Mouse (Mus musculus): ENCODE measurements around the gene Rab33b. TPM values are rescaled to one million over a fixed set of nuclear protein-coding genes. Genes with fewer than 3 reads are reported as not detected.

Gene Rab33b
- polyA plus RNA-seq, 1 experiment from 2014 or later: 26.6 TPM

DNA sequence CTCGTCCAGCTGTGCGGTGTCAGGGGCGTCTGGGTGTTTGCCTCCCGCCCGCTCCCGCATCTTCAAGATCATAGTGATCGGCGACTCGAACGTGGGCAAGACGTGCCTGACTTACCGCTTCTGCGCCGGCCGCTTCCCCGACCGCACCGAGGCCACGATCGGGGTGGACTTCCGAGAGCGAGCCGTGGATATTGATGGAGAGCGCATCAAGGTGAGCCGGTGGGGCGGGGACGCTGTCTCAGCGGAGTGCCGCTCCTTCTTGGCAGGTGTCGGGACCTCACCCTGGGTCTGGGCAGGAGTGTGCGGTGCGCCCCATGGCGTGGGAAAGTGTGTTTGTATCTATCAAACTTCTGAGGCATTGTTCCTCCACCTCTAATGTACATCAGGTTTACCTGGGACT lies 650 bp downstream of the Rab33b start:
- peak overlapping the region; percentile 77 for H3K4me3 ChIP-seq (ENCODE audit: low read length)
- ATAC-seq (ENCODE audit: low read depth): peak; percentile 5

DNA sequence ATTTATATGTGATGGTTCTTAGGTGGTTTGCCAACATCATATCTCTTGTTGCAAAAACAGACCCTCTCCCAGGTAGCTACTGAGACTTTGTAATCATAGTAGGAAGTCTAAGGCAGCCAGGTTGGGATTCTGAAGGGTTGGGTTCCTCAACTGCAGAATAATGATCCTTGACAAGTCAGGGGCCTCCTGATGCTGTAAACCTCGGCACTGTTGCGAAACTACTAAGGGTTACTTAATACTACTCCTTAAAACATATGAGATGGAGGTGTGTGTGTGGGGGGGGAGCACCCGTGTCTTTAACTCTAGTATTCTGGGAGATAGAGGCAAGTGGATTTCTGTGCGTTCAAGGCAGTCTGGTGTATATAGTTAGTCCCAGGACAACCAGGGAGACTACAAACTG lies 1.6 kb downstream of the Rab33b start:
- peak overlapping the region; percentile 77 for H3K4me3 ChIP-seq (ENCODE audit: low read length)
- no peaks in the 10 kb centered on the region for H3K9me3 ChIP-seq (ENCODE audit: control insufficient read depth, low read length)
- peaks cover 18% of the 10 kb centered on the region for H3K4me1 ChIP-seq (replicated peaks; ENCODE audit: control insufficient read depth, insufficient read depth, low read length)
- no peaks in the 10 kb centered on the region for H3K36me3 ChIP-seq (ENCODE audit: control insufficient read depth, insufficient read depth, low read length)
- H3K27me3 ChIP-seq (ENCODE audit: control insufficient read depth, insufficient read depth, low read depth, low read length): no peaks in the 10 kb centered on the region
- H3K4me2 ChIP-seq (ENCODE audit: low read depth, low read length): peak overlapping the region; percentile 81
- peak overlapping the region; percentile 92 for H3K9ac ChIP-seq (ENCODE audit: low read length)
- H3K27ac ChIP-seq (ENCODE audit: low read length): no peak overlapping the region
- ATAC-seq (ENCODE audit: low read depth): no peak
- 54% methylated on average over 4 of the region's 4 CpGs for whole genome bisulfite sequencing

More for the DNA sequence above, 650 bp downstream of the Rab33b start:
- no peaks in the 10 kb centered on the region for H3K27me3 ChIP-seq (ENCODE audit: control insufficient read depth, insufficient read depth, low read depth, low read length)
- H3K9ac ChIP-seq (ENCODE audit: low read length): peak overlapping the region; percentile 92
- H3K36me3 ChIP-seq (ENCODE audit: control insufficient read depth, insufficient read depth, low read length): no peaks in the 10 kb centered on the region
- H3K27ac ChIP-seq (ENCODE audit: low read length): peak overlapping the region; percentile 95
- H3K9me3 ChIP-seq (ENCODE audit: control insufficient read depth, low read length): no peaks in the 10 kb centered on the region
- peaks cover 18% of the 10 kb centered on the region for H3K4me1 ChIP-seq (replicated peaks; ENCODE audit: control insufficient read depth, insufficient read depth, low read length)
- WGBS: under 1% methylated on average over 33 of the region's 33 CpGs
- H3K4me2 ChIP-seq (ENCODE audit: low read depth, low read length): peak overlapping the region; percentile 81

DNA sequence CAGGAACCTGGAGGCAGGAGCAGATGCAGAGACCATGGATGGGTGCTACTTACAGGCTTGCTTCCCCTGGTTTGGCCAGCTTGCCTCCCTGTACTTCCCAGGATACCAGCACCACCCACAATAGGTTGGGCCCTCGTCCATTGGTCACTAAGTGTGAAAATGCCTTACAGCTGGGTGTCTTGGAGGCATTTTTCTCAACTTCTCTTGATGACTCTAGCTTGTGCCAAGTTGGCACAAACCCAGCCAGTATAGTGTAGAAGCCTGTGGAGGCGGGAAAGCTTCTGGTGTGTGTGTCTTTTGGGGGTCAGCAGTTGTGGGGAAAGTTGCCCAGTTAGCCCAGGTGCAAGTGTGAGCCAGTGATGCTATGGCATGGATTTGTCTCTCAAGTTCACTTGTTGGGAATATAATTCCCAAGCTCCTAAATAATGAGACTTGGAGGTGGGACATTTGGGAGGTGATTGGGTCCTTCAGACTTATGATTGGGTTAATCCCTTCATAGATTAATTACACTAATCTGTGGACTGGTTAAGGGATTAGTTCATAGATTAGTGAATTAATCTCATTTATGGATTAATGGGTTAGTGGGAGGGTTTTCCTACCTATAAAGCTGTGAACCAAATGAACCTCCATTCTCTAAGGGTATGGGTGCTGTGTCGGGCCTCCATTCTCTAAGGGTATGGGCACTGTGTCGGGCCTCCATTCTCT lies 2.9 kb downstream of the Rab33b start:
- WGBS: 77% methylated on average over 4 of the region's 4 CpGs
- H3K4me3 ChIP-seq (ENCODE audit: low read length): no peak overlapping the region
- no peak overlapping the region for H3K4me2 ChIP-seq (ENCODE audit: low read depth, low read length)
- H3K27me3 ChIP-seq (ENCODE audit: control insufficient read depth, insufficient read depth, low read depth, low read length): no peaks in the 10 kb centered on the region
- H3K9ac ChIP-seq (ENCODE audit: low read length): no peak overlapping the region
- H3K27ac ChIP-seq (ENCODE audit: low read length): no peak overlapping the region
- no peaks in the 10 kb centered on the region for H3K9me3 ChIP-seq (ENCODE audit: control insufficient read depth, low read length)
- no peaks in the 10 kb centered on the region for H3K36me3 ChIP-seq (ENCODE audit: control insufficient read depth, insufficient read depth, low read length)
- no peak for ATAC-seq (ENCODE audit: low read depth)
- H3K4me1 ChIP-seq (replicated peaks; ENCODE audit: control insufficient read depth, insufficient read depth, low read length): peaks cover 18% of the 10 kb centered on the region

DNA sequence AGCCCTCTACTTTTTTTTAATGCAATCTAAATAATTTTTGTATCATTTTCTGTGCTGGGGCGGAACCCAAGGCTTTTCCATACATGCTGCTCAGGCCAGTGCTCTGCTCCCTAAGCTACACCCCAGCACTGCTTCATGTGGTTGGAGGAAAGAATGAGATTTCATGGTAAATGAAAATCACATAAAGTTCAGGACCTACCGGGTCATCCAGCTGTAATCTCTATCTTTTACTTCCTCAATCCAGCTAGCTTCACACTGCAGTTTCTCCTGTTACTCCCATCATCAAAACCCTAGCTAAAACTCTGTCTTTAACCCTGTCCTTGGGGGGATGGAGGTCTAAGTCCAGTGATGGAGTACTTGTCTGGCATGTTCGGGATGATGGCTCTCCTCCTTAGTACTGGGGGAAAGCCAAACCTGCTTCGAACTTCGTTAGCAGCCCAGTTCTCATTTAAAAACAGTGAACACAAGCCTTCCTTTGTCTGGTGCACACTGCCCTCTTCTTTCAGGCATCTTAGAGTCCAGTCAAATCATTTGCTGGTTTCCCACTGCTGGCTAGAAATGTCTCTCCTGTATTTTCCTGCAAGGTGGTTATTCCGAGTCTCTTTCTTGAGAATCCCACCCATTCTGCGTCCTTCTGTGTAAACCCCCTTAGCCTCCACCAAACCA lies 6.5 kb downstream of the Rab33b start:
- peaks cover 6% of the 10 kb centered on the region; the same call in 1 of the 2 replicates for H3K36me3 ChIP-seq (ENCODE audit: control insufficient read depth, insufficient read depth, low read length)
- no peaks in the 10 kb centered on the region for H3K27me3 ChIP-seq (ENCODE audit: control insufficient read depth, insufficient read depth, low read depth, low read length)
- no peak overlapping the region for H3K4me3 ChIP-seq (ENCODE audit: low read length)
- no peaks in the 10 kb centered on the region for H3K9me3 ChIP-seq (ENCODE audit: control insufficient read depth, low read length)
- ATAC-seq (ENCODE audit: low read depth): no peak
- WGBS: 86% methylated on average over 7 of the region's 7 CpGs
- no peak overlapping the region for H3K9ac ChIP-seq (ENCODE audit: low read length)
- H3K27ac ChIP-seq (ENCODE audit: low read length): no peak overlapping the region
- no peak overlapping the region for H3K4me2 ChIP-seq (ENCODE audit: low read depth, low read length)
- peaks cover 22% of the 10 kb centered on the region for H3K4me1 ChIP-seq (replicated peaks; ENCODE audit: control insufficient read depth, insufficient read depth, low read length)

DNA sequence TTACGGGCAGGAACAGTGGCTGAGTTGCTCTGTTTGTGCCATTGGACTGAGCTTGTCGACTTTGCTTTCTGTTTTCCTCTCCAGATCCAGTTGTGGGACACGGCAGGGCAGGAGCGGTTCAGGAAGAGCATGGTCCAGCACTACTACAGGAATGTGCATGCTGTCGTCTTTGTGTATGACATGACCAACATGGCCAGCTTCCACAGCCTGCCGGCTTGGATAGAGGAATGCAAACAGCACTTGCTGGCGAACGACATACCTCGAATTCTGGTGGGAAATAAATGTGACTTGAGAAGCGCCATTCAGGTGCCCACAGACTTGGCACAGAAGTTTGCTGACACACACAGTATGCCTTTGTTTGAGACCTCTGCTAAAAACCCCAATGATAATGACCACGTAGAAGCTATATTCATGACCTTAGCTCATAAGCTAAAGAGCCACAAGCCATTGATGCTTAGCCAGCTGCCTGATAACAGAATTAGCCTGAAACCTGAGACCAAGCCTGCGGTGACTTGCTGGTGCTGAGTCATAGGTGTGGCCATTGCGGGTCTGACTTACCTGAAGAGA lies 9.6 kb downstream of the Rab33b start:
- H3K27ac ChIP-seq (ENCODE audit: low read length): peak overlapping the region; percentile 36; the same call in 1 of the 2 replicates
- peaks cover 6% of the 10 kb centered on the region; the same call in 1 of the 2 replicates for H3K36me3 ChIP-seq (ENCODE audit: control insufficient read depth, insufficient read depth, low read length)
- no peak overlapping the region for H3K4me3 ChIP-seq (ENCODE audit: low read length)
- H3K4me2 ChIP-seq (ENCODE audit: low read depth, low read length): no peak overlapping the region
- 60% methylated on average over 13 of the region's 13 CpGs for WGBS
- peaks cover 11% of the 10 kb centered on the region for H3K4me1 ChIP-seq (replicated peaks; ENCODE audit: control insufficient read depth, insufficient read depth, low read length)
- H3K9me3 ChIP-seq (ENCODE audit: control insufficient read depth, low read length): no peaks in the 10 kb centered on the region
- ATAC-seq (ENCODE audit: low read depth): 0 out of 2 replicates have a peak, but pooled peaks have one; percentile 21
- no peak overlapping the region for H3K9ac ChIP-seq (ENCODE audit: low read length)
- H3K27me3 ChIP-seq (ENCODE audit: control insufficient read depth, insufficient read depth, low read depth, low read length): no peaks in the 10 kb centered on the region

DNA sequence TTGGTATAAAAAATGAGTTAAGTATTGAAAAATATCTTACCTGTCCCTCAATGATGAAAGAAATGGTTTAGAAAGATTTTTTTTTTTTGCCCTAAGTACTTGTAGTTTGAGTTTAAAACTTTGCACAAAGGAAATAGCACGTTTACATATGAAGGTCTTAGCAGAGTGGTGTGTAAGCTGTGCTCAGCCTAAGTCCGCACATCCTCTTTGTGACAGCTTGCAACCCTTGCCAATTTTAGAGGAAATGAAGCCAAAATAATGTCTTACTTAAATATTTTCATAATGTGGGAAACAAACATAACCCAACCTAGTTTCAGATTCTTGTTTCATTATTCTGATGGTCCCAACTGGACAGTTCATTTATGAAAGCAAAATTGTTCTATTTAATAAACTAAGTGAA lies 10.7 kb downstream of the Rab33b start:
- 34% methylated on average over 2 of the region's 2 CpGs for WGBS
- H3K27ac ChIP-seq (ENCODE audit: low read length): no peak overlapping the region; the same call in 1 of the 2 replicates
- H3K36me3 ChIP-seq (ENCODE audit: control insufficient read depth, insufficient read depth, low read length): peaks cover 6% of the 10 kb centered on the region; the same call in 1 of the 2 replicates
- peak; percentile 70; the same call in 1 of the 2 replicates for ATAC-seq (ENCODE audit: low read depth)
- H3K4me3 ChIP-seq (ENCODE audit: low read length): no peak overlapping the region
- no peaks in the 10 kb centered on the region for H3K27me3 ChIP-seq (ENCODE audit: control insufficient read depth, insufficient read depth, low read depth, low read length)
- no peak overlapping the region for H3K9ac ChIP-seq (ENCODE audit: low read length)
- H3K4me1 ChIP-seq (replicated peaks; ENCODE audit: control insufficient read depth, insufficient read depth, low read length): peaks cover 11% of the 10 kb centered on the region
- H3K4me2 ChIP-seq (ENCODE audit: low read depth, low read length): no peak overlapping the region
- H3K9me3 ChIP-seq (ENCODE audit: control insufficient read depth, low read length): no peaks in the 10 kb centered on the region

DNA sequence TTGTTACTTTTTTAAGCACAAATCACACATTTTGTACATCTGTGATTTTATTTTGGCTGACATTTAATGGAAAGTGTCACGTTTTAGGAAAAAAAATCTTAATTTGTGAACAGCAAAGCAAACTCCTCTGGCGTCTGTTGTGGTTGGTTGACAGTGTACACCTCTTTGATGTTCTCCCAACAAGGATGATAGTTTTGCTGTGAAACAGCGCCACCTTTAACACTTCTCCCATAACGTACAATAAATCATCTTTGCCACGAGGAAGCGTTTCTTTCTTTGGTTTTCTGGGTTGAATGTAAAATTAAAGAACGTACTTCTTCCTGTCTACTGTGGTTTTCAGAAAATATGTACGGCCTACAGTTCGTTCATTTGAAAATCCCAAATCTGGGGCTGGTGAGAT lies 11.9 kb downstream of the Rab33b start:
- ATAC-seq (ENCODE audit: low read depth): no peak
- 87% methylated on average over 9 of the region's 9 CpGs for WGBS
- Histone ChIP-seq H3K36me3 (ENCODE audit: control insufficient read depth, insufficient read depth, low read length) (peaks cover 6% of the 10 kb centered on the region; the same call in 1 of the 2 replicates), H3K4me3 (ENCODE audit: low read length) (no peak overlapping the region), H3K27ac (ENCODE audit: low read length) (no peak overlapping the region), H3K9me3 (ENCODE audit: control insufficient read depth, low read length) (no peaks in the 10 kb centered on the region), H3K4me1 (replicated peaks; ENCODE audit: control insufficient read depth, insufficient read depth, low read length) (peaks cover 11% of the 10 kb centered on the region), H3K27me3 (ENCODE audit: control insufficient read depth, insufficient read depth, low read depth, low read length) (no peaks in the 10 kb centered on the region), H3K9ac (ENCODE audit: low read length) (no peak overlapping the region), H3K4me2 (ENCODE audit: low read depth, low read length) (no peak overlapping the region)

DNA sequence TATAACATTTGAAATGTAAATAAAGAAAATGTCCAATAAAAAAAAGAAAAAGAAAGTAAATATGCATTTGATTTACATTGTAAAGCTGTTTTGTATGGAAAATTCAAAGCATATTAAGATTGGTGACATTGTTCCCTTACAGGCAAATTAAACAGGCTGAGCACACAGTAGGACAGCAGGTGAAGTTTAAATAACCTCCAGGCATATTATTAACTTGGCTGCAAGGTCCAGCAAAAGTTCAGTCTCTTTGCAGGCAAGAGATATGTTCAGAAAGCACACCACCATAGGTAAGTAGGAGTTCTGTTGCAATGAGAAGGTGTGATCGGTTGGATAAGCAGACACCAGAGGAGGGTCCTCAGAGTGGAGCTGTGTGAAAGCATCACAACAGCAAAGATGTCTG lies 14.3 kb downstream of the Rab33b start:
- Histone ChIP-seq H3K27ac (ENCODE audit: low read length) (no peak overlapping the region), H3K9ac (ENCODE audit: low read length) (no peak overlapping the region)
- 97% methylated on average over 1 of the region's 1 CpGs for WGBS

DNA sequence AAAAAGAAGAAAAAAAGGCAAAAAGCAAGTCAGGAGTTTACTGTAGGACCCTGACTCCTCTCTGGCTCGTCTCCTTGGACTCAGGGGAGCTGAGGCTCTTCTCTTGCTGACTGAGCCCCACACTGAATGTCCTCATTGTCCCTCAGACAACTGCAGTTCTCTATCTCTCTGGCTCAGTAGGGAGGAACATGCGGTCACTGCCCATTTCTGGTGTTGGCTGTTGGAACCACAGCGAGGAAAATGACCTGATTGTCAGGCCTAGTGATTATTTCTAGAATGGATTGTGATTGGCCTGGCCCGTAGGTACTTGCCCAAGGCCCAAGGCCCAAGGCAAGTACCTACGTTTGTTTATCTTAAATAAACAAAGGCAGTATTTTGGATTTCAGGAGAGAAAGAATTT lies 14.9 kb downstream of the Rab33b start:
- no peak overlapping the region for H3K4me3 ChIP-seq (ENCODE audit: low read length)
- peaks cover 2% of the 10 kb centered on the region; the same call in 1 of the 2 replicates for H3K36me3 ChIP-seq (ENCODE audit: control insufficient read depth, insufficient read depth, low read length)
- no peaks in the 10 kb centered on the region for H3K9me3 ChIP-seq (ENCODE audit: control insufficient read depth, low read length)
- peaks cover 5% of the 10 kb centered on the region for H3K4me1 ChIP-seq (replicated peaks; ENCODE audit: control insufficient read depth, insufficient read depth, low read length)
- WGBS: 58% methylated on average over 5 of the region's 5 CpGs
- no peaks in the 10 kb centered on the region for H3K27me3 ChIP-seq (ENCODE audit: control insufficient read depth, insufficient read depth, low read depth, low read length)
- ATAC-seq (ENCODE audit: low read depth): no peak
- H3K4me2 ChIP-seq (ENCODE audit: low read depth, low read length): no peak overlapping the region
- H3K9ac ChIP-seq (ENCODE audit: low read length): no peak overlapping the region
- H3K27ac ChIP-seq (ENCODE audit: low read length): no peak overlapping the region

More for the DNA sequence above, 14.3 kb downstream of the Rab33b start:
- Histone ChIP-seq H3K9me3 (ENCODE audit: control insufficient read depth, low read length) (no peaks in the 10 kb centered on the region), H3K4me1 (replicated peaks; ENCODE audit: control insufficient read depth, insufficient read depth, low read length) (peaks cover 10% of the 10 kb centered on the region), H3K4me2 (ENCODE audit: low read depth, low read length) (no peak overlapping the region), H3K27me3 (ENCODE audit: control insufficient read depth, insufficient read depth, low read depth, low read length) (no peaks in the 10 kb centered on the region), H3K36me3 (ENCODE audit: control insufficient read depth, insufficient read depth, low read length) (peaks cover 6% of the 10 kb centered on the region; the same call in 1 of the 2 replicates), H3K4me3 (ENCODE audit: low read length) (no peak overlapping the region)
- no peak for ATAC-seq (ENCODE audit: low read depth)
